Mouse (Mus musculus): ENCODE results near the gene Lrrc2. TPM values are rescaled to one million over a fixed set of nuclear protein-coding genes. Genes with fewer than 3 reads are reported as not detected.

Lrrc2 gene
- polyA plus RNA-seq, 2 experiments: 0.04 to 0.08 TPM

DNA sequence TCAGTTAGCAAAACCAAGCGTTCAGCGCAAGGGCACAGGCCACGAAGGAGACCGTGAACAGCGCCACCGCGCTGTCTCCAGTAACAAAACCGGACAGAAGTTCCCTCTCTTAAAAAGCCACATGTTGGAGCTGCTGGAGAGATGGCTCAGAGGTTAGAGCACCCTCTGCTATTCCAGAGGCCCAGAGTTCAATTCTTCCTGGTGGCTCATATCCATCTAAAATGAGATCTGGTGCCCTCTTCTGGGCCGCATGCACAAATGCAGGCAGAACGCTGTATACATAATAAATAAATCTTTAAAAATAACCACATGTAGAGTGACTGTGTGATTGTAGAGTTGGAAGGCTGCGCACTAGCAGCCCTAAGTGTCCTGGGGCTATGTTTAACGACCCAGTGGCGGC lies 7.1 kb upstream of the Lrrc2 start:
- H3K4me2 ChIP-seq (replicated peaks; ENCODE audit: low read depth, low read length, severe bottlenecking): no peak overlapping the region
- H3K9me3 ChIP-seq (ENCODE audit: control insufficient read depth, low read length): no peaks in the 10 kb centered on the region
- no peak overlapping the region for H3K4me3 ChIP-seq (replicated peaks; ENCODE audit: low read length)
- H3K4me1 ChIP-seq (ENCODE audit: control insufficient read depth, insufficient read depth, low read length): no peaks in the 10 kb centered on the region
- peaks cover 40% of the 10 kb centered on the region for H3K27me3 ChIP-seq (ENCODE audit: control insufficient read depth, insufficient read depth, low read length)
- no peak overlapping the region for H3K9ac ChIP-seq (ENCODE audit: low read depth, low read length, severe bottlenecking)
- DNase-seq (ENCODE audit: low spot score): no peak
- TF ChIP-seq POLR2A (IDR thresholded peaks at IDR 0.05; ENCODE audit: borderline replicate concordance, extremely low read depth, insufficient read depth, insufficient read length): no peak
- WGBS: 30% methylated on average over 13 of the region's 13 CpGs
- no peaks in the 10 kb centered on the region for H3K36me3 ChIP-seq (ENCODE audit: control insufficient read depth, insufficient read depth, low read length)
- no peak for ATAC-seq (ENCODE audit: low FRiP score, low read depth)
- no peak overlapping the region for H3K27ac ChIP-seq (replicated peaks; ENCODE audit: low read depth, low read length)

DNA sequence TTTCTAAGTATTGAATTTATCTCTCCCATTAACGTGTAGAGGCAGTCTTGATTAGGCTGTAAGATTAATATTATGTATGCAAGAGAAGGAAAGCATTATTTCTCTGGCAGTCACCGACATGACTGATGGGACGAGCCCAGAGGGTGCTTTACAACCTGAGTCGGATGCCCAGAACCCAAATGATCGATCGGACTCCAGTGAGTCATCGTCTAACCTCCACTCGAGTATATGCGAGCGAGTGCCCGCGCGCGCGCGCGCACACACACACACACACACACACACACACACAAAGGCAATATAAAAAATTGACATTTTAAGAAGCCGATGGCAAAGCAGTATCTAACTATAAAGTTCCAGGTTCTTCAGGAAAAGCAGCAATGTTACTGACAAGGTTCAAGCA lies 6.0 kb upstream of the Lrrc2 start:
- Histone ChIP-seq H3K9ac (ENCODE audit: low read depth, low read length, severe bottlenecking) (no peak overlapping the region), H3K9me3 (ENCODE audit: control insufficient read depth, low read length) (no peaks in the 10 kb centered on the region), H3K36me3 (ENCODE audit: control insufficient read depth, insufficient read depth, low read length) (no peaks in the 10 kb centered on the region), H3K27ac (replicated peaks; ENCODE audit: low read depth, low read length) (no peak overlapping the region), H3K4me3 (replicated peaks; ENCODE audit: low read length) (no peak overlapping the region), H3K4me2 (replicated peaks; ENCODE audit: low read depth, low read length, severe bottlenecking) (peak overlapping the region; percentile 4; the same call in 1 of the 2 replicates), H3K27me3 (ENCODE audit: control insufficient read depth, insufficient read depth, low read length) (peaks cover 40% of the 10 kb centered on the region), H3K4me1 (ENCODE audit: control insufficient read depth, insufficient read depth, low read length) (no peaks in the 10 kb centered on the region)
- DNase-seq (ENCODE audit: low spot score) (no peak), ATAC-seq (ENCODE audit: low FRiP score, low read depth) (no peak)
- whole genome bisulfite sequencing: 4% methylated on average over 18 of the region's 18 CpGs
- TF ChIP-seq POLR2A (IDR thresholded peaks at IDR 0.05; ENCODE audit: borderline replicate concordance, extremely low read depth, insufficient read depth, insufficient read length): no peak

DNA sequence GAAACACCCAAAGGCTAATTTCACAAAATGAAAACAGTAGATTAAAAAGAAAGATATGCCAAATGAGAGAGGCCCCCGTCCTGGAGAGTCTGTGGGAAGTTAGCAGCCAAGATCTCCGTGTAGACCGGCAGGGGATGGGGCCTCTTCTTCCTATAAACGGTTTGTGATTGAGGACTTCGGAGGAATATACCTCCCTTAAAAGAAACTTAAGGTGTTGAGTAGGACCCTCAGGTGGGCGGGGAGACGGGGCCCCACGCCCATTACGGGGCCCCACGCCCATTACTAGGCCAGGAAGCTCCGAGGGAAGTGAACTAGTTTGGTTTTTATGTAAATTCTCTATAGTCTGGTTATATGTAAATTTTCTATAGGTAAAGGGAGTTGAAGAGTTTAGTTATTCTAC lies 5.4 kb upstream of the Lrrc2 start, which contains the start of gene Tdgf1:
TSS of gene Tdgf1 (minus strand) at position 233 of the 400 bp plus-strand sequence.
- H3K27me3 ChIP-seq (ENCODE audit: control insufficient read depth, insufficient read depth, low read length): peaks cover 40% of the 10 kb centered on the region
- no peak within 1 kb of the TSS for H3K9ac ChIP-seq (ENCODE audit: low read depth, low read length, severe bottlenecking)
- H3K4me3 ChIP-seq (replicated peaks; ENCODE audit: low read length): no peak within 1 kb of the TSS
- WGBS: 10% methylated on average over 11 of the region's 11 CpGs
- no peaks in the 10 kb centered on the region for H3K9me3 ChIP-seq (ENCODE audit: control insufficient read depth, low read length)
- DNase-seq (ENCODE audit: low spot score) (no peak), ATAC-seq (ENCODE audit: low FRiP score, low read depth) (no peak)
- no peaks in the 10 kb centered on the region for H3K36me3 ChIP-seq (ENCODE audit: control insufficient read depth, insufficient read depth, low read length)
- H3K4me2 ChIP-seq (replicated peaks; ENCODE audit: low read depth, low read length, severe bottlenecking): peak within 1 kb of the TSS; percentile 4; the same call in 1 of the 2 replicates
- H3K27ac ChIP-seq (replicated peaks; ENCODE audit: low read depth, low read length): no peak within 1 kb of the TSS
- TF ChIP-seq POLR2A (IDR thresholded peaks at IDR 0.05; ENCODE audit: borderline replicate concordance, extremely low read depth, insufficient read depth, insufficient read length): no peak
- no peaks in the 10 kb centered on the region for H3K4me1 ChIP-seq (ENCODE audit: control insufficient read depth, insufficient read depth, low read length)

DNA sequence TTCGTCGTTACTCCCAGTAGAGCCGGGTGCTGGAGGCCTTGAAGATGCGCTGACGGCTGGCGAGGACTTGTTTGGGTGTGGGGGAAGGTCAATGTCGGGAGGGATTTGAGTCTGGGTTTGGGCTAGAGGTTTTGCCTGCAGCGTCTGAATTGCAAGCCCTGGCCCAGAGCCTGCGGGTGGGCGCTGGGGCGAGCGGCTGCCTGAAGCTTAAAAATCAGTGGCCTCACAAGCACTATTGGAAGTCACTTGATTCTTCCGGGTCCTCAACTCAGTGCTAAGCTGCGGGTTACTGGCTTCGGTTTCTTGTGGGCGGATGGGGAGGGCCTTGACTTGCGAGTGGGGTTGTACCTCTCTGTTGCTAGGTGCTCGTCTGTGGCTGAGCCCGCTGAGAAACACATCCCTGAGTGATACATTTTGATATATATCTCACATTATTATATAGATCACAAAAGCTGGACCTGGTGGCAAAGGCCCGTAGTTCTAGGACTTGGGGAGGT lies 4.7 kb upstream of the Lrrc2 start:
- Histone ChIP-seq H3K9me3 (ENCODE audit: control insufficient read depth, low read length) (no peaks in the 10 kb centered on the region), H3K36me3 (ENCODE audit: control insufficient read depth, insufficient read depth, low read length) (no peaks in the 10 kb centered on the region), H3K27me3 (ENCODE audit: control insufficient read depth, insufficient read depth, low read length) (peaks cover 40% of the 10 kb centered on the region), H3K9ac (ENCODE audit: low read depth, low read length, severe bottlenecking) (no peak overlapping the region), H3K4me1 (ENCODE audit: control insufficient read depth, insufficient read depth, low read length) (no peaks in the 10 kb centered on the region), H3K4me2 (replicated peaks; ENCODE audit: low read depth, low read length, severe bottlenecking) (no peak overlapping the region), H3K27ac (replicated peaks; ENCODE audit: low read depth, low read length) (no peak overlapping the region), H3K4me3 (replicated peaks; ENCODE audit: low read length) (no peak overlapping the region)
- 15% methylated on average over 20 of the region's 20 CpGs for WGBS
- DNase-seq (ENCODE audit: low spot score) (no peak), ATAC-seq (ENCODE audit: low FRiP score, low read depth) (no peak)
- no peak for TF ChIP-seq POLR2A (IDR thresholded peaks at IDR 0.05; ENCODE audit: borderline replicate concordance, extremely low read depth, insufficient read depth, insufficient read length)

DNA sequence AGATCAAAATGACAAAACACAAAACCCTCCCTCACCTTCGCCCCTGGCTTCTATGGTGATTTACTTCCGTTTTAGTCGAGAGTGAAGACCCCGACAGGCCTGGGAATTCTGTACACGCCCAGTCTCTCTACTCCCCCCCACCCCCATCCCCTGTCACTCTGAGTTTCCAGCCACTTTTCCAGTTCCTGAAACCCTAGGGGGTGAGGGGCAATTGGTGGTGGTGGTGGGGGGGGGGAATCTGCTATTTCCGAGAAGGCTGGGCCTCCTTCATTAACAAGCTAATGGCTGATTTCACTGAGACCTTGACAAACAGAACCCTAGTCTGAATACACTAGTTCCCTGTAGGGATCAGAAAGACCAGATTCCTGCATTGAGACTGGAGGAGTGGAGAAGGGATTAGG lies 4.1 kb upstream of the Lrrc2 start:
- Histone ChIP-seq H3K4me2 (replicated peaks; ENCODE audit: low read depth, low read length, severe bottlenecking) (no peak overlapping the region), H3K9ac (ENCODE audit: low read depth, low read length, severe bottlenecking) (no peak overlapping the region), H3K4me3 (replicated peaks; ENCODE audit: low read length) (no peak overlapping the region), H3K9me3 (ENCODE audit: control insufficient read depth, low read length) (no peaks in the 10 kb centered on the region), H3K27ac (replicated peaks; ENCODE audit: low read depth, low read length) (no peak overlapping the region), H3K36me3 (ENCODE audit: control insufficient read depth, insufficient read depth, low read length) (no peaks in the 10 kb centered on the region), H3K27me3 (ENCODE audit: control insufficient read depth, insufficient read depth, low read length) (peaks cover 40% of the 10 kb centered on the region), H3K4me1 (ENCODE audit: control insufficient read depth, insufficient read depth, low read length) (no peaks in the 10 kb centered on the region)
- 20% methylated on average over 6 of the region's 6 CpGs for WGBS
- no peak for DNase-seq (ENCODE audit: low spot score)
- no peak for ATAC-seq (ENCODE audit: low FRiP score, low read depth)
- TF ChIP-seq POLR2A (IDR thresholded peaks at IDR 0.05; ENCODE audit: borderline replicate concordance, extremely low read depth, insufficient read depth, insufficient read length): no peak

DNA sequence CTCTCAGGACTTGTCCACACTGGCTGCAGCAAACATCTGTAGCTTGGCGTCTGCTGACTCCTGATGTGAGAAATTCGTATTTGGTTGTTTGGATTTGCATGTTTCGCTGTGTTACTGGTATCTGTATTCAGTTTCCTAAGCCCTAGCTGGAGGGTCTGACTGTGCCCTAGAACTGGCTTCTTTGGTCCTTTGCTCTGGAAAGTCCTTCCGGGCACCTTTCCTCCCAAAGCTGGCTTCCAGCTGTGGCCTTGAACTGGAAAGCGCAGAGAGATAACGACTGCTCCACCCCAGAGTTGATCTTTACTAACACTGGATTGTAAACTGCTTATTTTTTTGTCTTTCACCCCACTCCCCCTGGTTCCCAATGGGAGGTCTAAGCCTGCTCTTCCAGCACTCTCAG lies 3.4 kb upstream of the Lrrc2 start:
- 34% methylated on average over 6 of the region's 6 CpGs for WGBS
- Histone ChIP-seq H3K9ac (ENCODE audit: low read depth, low read length, severe bottlenecking) (no peak overlapping the region), H3K36me3 (ENCODE audit: control insufficient read depth, insufficient read depth, low read length) (no peaks in the 10 kb centered on the region), H3K4me2 (replicated peaks; ENCODE audit: low read depth, low read length, severe bottlenecking) (no peak overlapping the region), H3K27ac (replicated peaks; ENCODE audit: low read depth, low read length) (no peak overlapping the region), H3K27me3 (ENCODE audit: control insufficient read depth, insufficient read depth, low read length) (peaks cover 43% of the 10 kb centered on the region), H3K4me1 (ENCODE audit: control insufficient read depth, insufficient read depth, low read length) (no peaks in the 10 kb centered on the region), H3K9me3 (ENCODE audit: control insufficient read depth, low read length) (no peaks in the 10 kb centered on the region), H3K4me3 (replicated peaks; ENCODE audit: low read length) (no peak overlapping the region)
- ATAC-seq (ENCODE audit: low FRiP score, low read depth) (no peak), DNase-seq (ENCODE audit: low spot score) (no peak)
- no peak for TF ChIP-seq POLR2A (IDR thresholded peaks at IDR 0.05; ENCODE audit: borderline replicate concordance, extremely low read depth, insufficient read depth, insufficient read length)

All from limb, embryonic 14.5 days (tissue).